Mouse (Mus musculus) hindbrain, embryonic 14.5 days (tissue): ENCODE measurements around the gene Filip1. TPM values are rescaled to one million over a fixed set of nuclear protein-coding genes. Genes with fewer than 3 reads are reported as not detected.
"Not testable (repeated sequence)": the region's sequence is repeated elsewhere in the genome, so short reads cannot be mapped to it uniquely, and the experiment has no call there.

Experiments
- ATAC-seq: fragments of 200-750 bp; cut with Nextera tagmentation; 2 replicates; pipeline ENCODE4 v1.8.0; 2017; ENCODE audit warnings: moderate number of reproducible peaks, mild to moderate bottlenecking, moderate TSS enrichment, moderate library complexity; ENCODE audit not compliant: low FRiP score
- DNase-seq: peaks from one replicate; pipeline ENCODE4 v3.0.0-alpha.2; 2015; ENCODE audit warnings: low spot score
- H3K27ac ChIP-seq: fragments of 300-500 bp; sonication (generic); 2 replicates; pipeline ENCODE4 v1.5.1; 2014; ENCODE audit warnings: mild to moderate bottlenecking, moderate library complexity
- H3K27me3 ChIP-seq: fragments of 300-500 bp; sonication (generic); 2 replicates; pipeline ENCODE4 v1.6.1; 2014; ENCODE audit warnings: mild to moderate bottlenecking, low read length, mixed read lengths; ENCODE audit not compliant: control insufficient read depth, insufficient read depth
- H3K36me3 ChIP-seq: fragments of 300-500 bp; sonication (generic); replicated peaks from 2 replicates; pipeline ENCODE4 v1.6.1; 2014; ENCODE audit not compliant: control insufficient read depth, insufficient read depth
- H3K4me1 ChIP-seq: fragments of 300-500 bp; sonication (generic); replicated peaks from 2 replicates; pipeline ENCODE4 v1.6.1; 2014; ENCODE audit warnings: antibody characterized with exemption, low read length, mixed read lengths; ENCODE audit not compliant: control insufficient read depth, insufficient read depth
- H3K4me2 ChIP-seq: fragments of 300-500 bp; sonication (generic); replicated peaks from 2 replicates; pipeline ENCODE4 v1.6.1; 2014; ENCODE audit warnings: mild to moderate bottlenecking, moderate library complexity
- H3K4me3 ChIP-seq: fragments of 300-500 bp; sonication (generic); replicated peaks from 2 replicates; pipeline ENCODE4 v1.5.1; 2014; ENCODE audit warnings: mild to moderate bottlenecking, low read length
- H3K9ac ChIP-seq: fragments of 300-500 bp; sonication (generic); 2 replicates; pipeline ENCODE4 v1.6.1; 2014
- H3K9me3 ChIP-seq: fragments of 300-500 bp; sonication (generic); 2 replicates; pipeline ENCODE4 v1.6.1; 2016; ENCODE audit warnings: low read length; ENCODE audit not compliant: control insufficient read depth
- WGBS: fragments of 180-500 bp; shearing (Covaris S2); extraction: QIAGEN DNeasy Blood & Tissue Kit; methylation state at CpG from one replicate; pipeline ENCODE4 v1.1.7; 2014; 5-methylcytosine and 5-hydroxymethylcytosine counted together
- polyA plus RNA-seq: library from polyadenylated mRNA; unstranded; fragments of >200 nt; fragmentation: Nextera tagmentation; extraction: Ambion mirVana; gene quantifications from 2 replicates; pipeline ENCODE4 v1.2.1, GENCODE M21; 2014

The Filip1 gene
- polyA plus RNA-seq, 1 experiment from 2014 or later = 2.2 TPM

DNA sequence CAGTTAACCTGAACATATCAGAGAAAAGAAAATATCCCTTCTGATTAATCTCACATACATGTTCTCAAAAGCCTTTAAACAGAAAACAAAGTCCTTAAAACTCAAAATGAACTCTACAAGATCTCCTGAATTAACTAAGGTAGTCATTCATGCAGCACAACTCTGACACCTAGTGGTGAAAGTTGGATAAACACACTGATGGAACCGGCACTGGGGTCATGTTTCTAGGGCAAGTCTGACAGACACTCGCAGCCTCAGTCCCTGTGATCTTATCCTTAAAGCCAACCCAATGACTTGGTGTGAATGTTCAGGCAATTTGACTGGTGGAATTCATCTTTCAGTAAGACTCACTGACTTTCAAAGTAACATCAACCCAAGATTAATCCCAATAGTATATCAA is 13.4 kb upstream of the Filip1 start:
- Histone ChIP-seq H3K27me3 (no peaks in the 10 kb centered on the region), H3K4me2 (no peak overlapping the region), H3K4me1 (no peaks in the 10 kb centered on the region), H3K27ac (no peak overlapping the region), H3K36me3 (no peaks in the 10 kb centered on the region), H3K9me3 (no peaks in the 10 kb centered on the region), H3K9ac (no peak overlapping the region), H3K4me3 (no peak overlapping the region)
- 0% methylated on average over 2 of the region's 2 CpGs for whole genome bisulfite sequencing
- DNase-seq (peak; percentile 83), ATAC-seq (no peak)

DNA sequence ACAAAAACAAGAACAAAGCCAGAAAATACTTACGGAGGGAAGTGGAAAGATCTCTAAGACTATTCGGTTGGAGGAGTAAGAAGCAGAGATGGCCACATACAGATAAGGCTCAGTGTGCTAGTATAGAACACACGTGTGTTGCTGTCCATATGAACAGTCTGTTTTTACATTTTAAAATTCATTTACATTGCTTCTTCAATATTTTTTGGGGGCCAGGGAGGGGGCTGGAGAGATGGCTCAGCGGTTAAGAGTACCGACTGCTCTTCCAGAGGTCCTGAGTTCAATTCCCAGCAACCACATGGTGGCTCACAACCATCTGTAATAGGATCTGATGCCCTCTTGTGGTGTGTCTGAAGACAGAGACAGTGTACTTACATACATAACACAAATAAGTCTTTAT is 12.7 kb upstream of the Filip1 start:
- H3K9ac ChIP-seq, DNase-seq, H3K4me3 ChIP-seq, H3K4me1 ChIP-seq, H3K9me3 ChIP-seq, H3K27ac ChIP-seq, H3K36me3 ChIP-seq, H3K4me2 ChIP-seq, ATAC-seq, H3K27me3 ChIP-seq: not testable (repeated sequence)
- WGBS = 93% methylated on average over 5 of the region's 5 CpGs

DNA sequence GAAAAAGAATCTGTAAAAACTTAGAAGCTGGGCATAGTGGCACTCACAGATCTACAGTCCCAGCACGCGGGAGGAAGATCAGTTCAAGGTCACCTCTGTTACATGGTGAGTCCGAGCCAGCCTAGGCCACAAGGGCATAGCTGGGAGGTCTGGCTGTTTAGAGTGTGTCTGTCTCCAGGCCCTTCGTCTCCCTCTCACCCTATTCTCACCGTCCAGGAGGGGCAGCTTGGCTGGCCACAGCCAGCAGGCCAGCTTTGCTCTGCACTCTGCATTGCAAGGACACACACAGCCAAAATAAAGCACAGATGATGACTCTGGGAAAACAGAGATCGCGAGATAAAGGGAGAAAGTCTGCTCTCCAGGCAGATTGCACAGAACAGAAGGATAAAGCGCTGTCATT is 10.2 kb upstream of the Filip1 start:
- H3K36me3 ChIP-seq = no peaks in the 10 kb centered on the region
- H3K4me2 ChIP-seq = no peak overlapping the region
- DNase-seq (no peak), ATAC-seq (peak; percentile 27; the same call in 1 of the 2 replicates)
- H3K4me1 ChIP-seq = no peaks in the 10 kb centered on the region
- no peak overlapping the region for H3K9ac ChIP-seq
- no peaks in the 10 kb centered on the region for H3K27me3 ChIP-seq
- H3K27ac ChIP-seq = no peak overlapping the region
- H3K9me3 ChIP-seq = no peaks in the 10 kb centered on the region
- WGBS = 72% methylated on average over 8 of the region's 8 CpGs
- no peak overlapping the region for H3K4me3 ChIP-seq

- 48% methylated on average over 1 of the region's 1 CpGs for WGBS
- no peaks in the 10 kb centered on the region for H3K27me3 ChIP-seq
- no peak overlapping the region for H3K4me2 ChIP-seq
- no peaks in the 10 kb centered on the region for H3K9me3 ChIP-seq
- no peak for ATAC-seq
- H3K27ac ChIP-seq = no peak overlapping the region
- no peak overlapping the region for H3K9ac ChIP-seq
- H3K4me3 ChIP-seq = no peak overlapping the region
- H3K36me3 ChIP-seq = no peaks in the 10 kb centered on the region
- DNase-seq = no peak
- no peaks in the 10 kb centered on the region for H3K4me1 ChIP-seq
Observed at GRCm38 (mm10) chr9:80021648-80022047, 9.0 kb upstream of the Filip1 start.

- Histone ChIP-seq H3K36me3 (no peaks in the 10 kb centered on the region), H3K9me3 (no peaks in the 10 kb centered on the region), H3K4me2 (no peak overlapping the region), H3K27me3 (no peaks in the 10 kb centered on the region), H3K4me3 (no peak overlapping the region), H3K27ac (no peak overlapping the region), H3K9ac (no peak overlapping the region), H3K4me1 (no peaks in the 10 kb centered on the region)
- WGBS = 75% methylated on average over 3 of the region's 3 CpGs
- ATAC-seq (no peak), DNase-seq (no peak)
Observed at GRCm38 (mm10) chr9:80020429-80020828, 7.8 kb upstream of the Filip1 start.

DNA sequence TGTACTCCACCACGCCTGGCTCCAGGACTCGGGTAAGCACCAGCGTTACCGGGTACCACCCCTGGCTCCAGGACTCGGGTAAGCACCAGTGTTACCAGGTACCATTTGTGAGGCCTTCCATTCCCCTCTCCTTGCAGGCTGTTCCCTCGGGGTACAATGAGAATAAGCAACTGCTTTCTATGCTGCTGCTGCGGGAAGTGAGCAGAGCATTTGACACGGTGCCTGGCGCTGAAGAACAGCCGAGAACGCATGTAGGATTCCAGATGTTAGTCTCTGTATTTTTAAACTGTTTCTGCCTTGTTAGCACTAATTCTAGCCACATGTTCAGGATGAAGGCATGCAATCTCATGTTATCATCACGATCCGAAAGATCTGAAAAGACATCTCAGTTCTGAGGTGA is 635 bp downstream of the Filip1 start:
- H3K9me3 ChIP-seq = no peaks in the 10 kb centered on the region
- no peak overlapping the region for H3K9ac ChIP-seq
- 85% methylated on average over 13 of the region's 13 CpGs for WGBS
- ATAC-seq (no peak), DNase-seq (no peak)
- H3K4me2 ChIP-seq = no peak overlapping the region
- H3K36me3 ChIP-seq = no peaks in the 10 kb centered on the region
- no peaks in the 10 kb centered on the region for H3K4me1 ChIP-seq
- H3K27ac ChIP-seq = no peak overlapping the region
- H3K27me3 ChIP-seq = no peaks in the 10 kb centered on the region
- H3K4me3 ChIP-seq = no peak overlapping the region

GRCm38 (mm10) chr9:80002394-80003188 is 10.1 kb downstream of the Filip1 start:
- Histone ChIP-seq H3K27ac (no peak overlapping the region), H3K4me3 (no peak overlapping the region), H3K27me3 (no peaks in the 10 kb centered on the region), H3K4me1 (0 out of 2 replicates have a peak, but pooled peaks cover 4% of the 10 kb centered on the region), H3K4me2 (0 out of 2 replicates have a peak overlapping the region, but pooled peaks have one; percentile 22), H3K9me3 (0 out of 2 replicates have a peak, but pooled peaks cover 2% of the 10 kb centered on the region), H3K36me3 (no peaks in the 10 kb centered on the region), H3K9ac (0 out of 2 replicates have a peak overlapping the region, but pooled peaks have one; percentile 10)
- DNase-seq = peak; percentile 96
- ATAC-seq = peak; percentile 83
- WGBS = 38% methylated on average over 14 of the region's 14 CpGs

GRCm38 (mm10) chr9:79997282-79997681 is 15.4 kb downstream of the Filip1 start:
- no peaks in the 10 kb centered on the region for H3K9me3 ChIP-seq
- no peak for ATAC-seq
- no peak overlapping the region for H3K4me3 ChIP-seq
- H3K27me3 ChIP-seq = no peaks in the 10 kb centered on the region
- H3K4me1 ChIP-seq = 0 out of 2 replicates have a peak, but pooled peaks cover 1% of the 10 kb centered on the region
- no peak overlapping the region for H3K9ac ChIP-seq
- no peak for DNase-seq
- no peak overlapping the region for H3K27ac ChIP-seq
- no peak overlapping the region for H3K4me2 ChIP-seq
- H3K36me3 ChIP-seq = no peaks in the 10 kb centered on the region
- WGBS = 91% methylated on average over 6 of the region's 6 CpGs

- ATAC-seq = no peak
Observed at GRCm38 (mm10) chr9:79994296-79994695, 18.4 kb downstream of the Filip1 start.

More at GRCm38 (mm10) chr9:79994296-79994695, 18.4 kb downstream of the Filip1 start:
- Histone ChIP-seq H3K4me1 (no peaks in the 10 kb centered on the region), H3K4me3 (no peak overlapping the region), H3K27me3 (no peaks in the 10 kb centered on the region), H3K27ac (no peak overlapping the region), H3K9me3 (no peaks in the 10 kb centered on the region), H3K4me2 (no peak overlapping the region), H3K9ac (no peak overlapping the region), H3K36me3 (no peaks in the 10 kb centered on the region)
- 91% methylated on average over 5 of the region's 5 CpGs for whole genome bisulfite sequencing
- no peak for DNase-seq
